Mouse (Mus musculus): Measurements from ENCODE around the gene Nelfe. TPM values are rescaled to one million over a fixed set of nuclear protein-coding genes. Genes with fewer than 3 reads are reported as not detected.

The Nelfe gene
- total RNA-seq, 1 experiment, result 63.4 TPM

DNA sequence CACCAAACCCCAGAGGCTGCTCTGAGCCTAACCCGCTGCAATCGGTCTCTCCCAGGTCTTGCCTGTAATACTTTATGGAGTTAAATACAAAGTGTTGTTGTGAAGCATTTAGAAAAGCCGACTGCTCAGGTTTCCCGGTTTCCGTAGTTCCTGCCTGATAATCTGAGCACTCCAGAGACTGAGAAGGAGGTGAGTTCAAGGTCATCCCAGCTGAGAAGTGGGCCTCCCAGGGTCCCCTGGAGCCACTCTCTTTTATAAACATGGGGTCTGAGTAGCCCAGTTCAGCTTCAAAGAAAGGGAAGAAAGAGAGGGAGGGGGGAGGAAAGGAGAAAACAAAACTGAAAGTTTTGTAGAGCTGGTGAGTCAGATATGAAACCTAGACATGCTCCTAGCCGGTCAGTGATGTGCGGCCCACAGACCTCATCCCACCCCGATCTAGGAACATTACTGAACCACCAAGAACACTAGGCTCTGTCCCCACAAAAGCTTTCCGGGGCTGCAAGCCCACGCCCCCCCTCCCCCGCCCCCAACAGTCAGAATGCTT is 29.2 kb downstream of the Nelfe start, which contains the start of gene Zbtb12:
Gene Zbtb12, plus strand, starts transcription at position 148 of the 544 bp plus-strand sequence.
- H3K4me3 ChIP-seq (ENCODE audit: insufficient read depth in 1 of 2, low read depth in 1 of 2, low read length in 2 of 2, poor library complexity in 1 of 2, severe bottlenecking in 1 of 2), result peak within 1 kb of the TSS in 1 of 2 experiments; percentile 23; a peak in 1 of 4 replicates
- no peaks in the 10 kb centered on the region for H3K36me3 ChIP-seq (ENCODE audit: control insufficient read depth, insufficient read depth, low read length, poor library complexity, severe bottlenecking)
- H3K9ac ChIP-seq (ENCODE audit: insufficient read depth, low read depth, low read length, poor library complexity, severe bottlenecking), result no peak within 1 kb of the TSS
- H3K4me1 ChIP-seq (ENCODE audit: control insufficient read depth in 2 of 2, insufficient read depth in 2 of 2, low read length in 2 of 2, poor library complexity in 1 of 2), result peaks cover 0 to 3% of the 10 kb centered on the region in 2 experiments; a peak in 2 of 4 replicates
- DNase-seq (ENCODE audit: low read depth, low spot score), result no peak
- H3K9me3 ChIP-seq (ENCODE audit: control insufficient read depth, insufficient read depth, low read depth, low read length), result no peaks in the 10 kb centered on the region
- H3K27ac ChIP-seq (ENCODE audit: insufficient read depth, low read depth, low read length, poor library complexity, severe bottlenecking), result no peak within 1 kb of the TSS
- in situ Hi-C loops (cut with MboI; ENCODE audit: low sequenced_read_pairs in 2 of 2, unreplicated experiment in 2 of 2), result no loop called here
- TF ChIP-seq HCFC1 (IDR thresholded peaks at IDR 0.05; ENCODE audit: borderline replicate concordance, insufficient read depth, low read length) (no peak), MAFK (IDR thresholded peaks at IDR 0.05; ENCODE audit: insufficient read depth, low read depth, low read length) (no peak), ZC3H11A (IDR thresholded peaks at IDR 0.05; ENCODE audit: borderline replicate concordance, low read depth, low read length) (no peak), CHD2 (IDR thresholded peaks at IDR 0.05; ENCODE audit: low read depth, low read length) (no peak), ZNF384 (IDR thresholded peaks at IDR 0.05; ENCODE audit: low read depth, low read length) (no peak)

DNA sequence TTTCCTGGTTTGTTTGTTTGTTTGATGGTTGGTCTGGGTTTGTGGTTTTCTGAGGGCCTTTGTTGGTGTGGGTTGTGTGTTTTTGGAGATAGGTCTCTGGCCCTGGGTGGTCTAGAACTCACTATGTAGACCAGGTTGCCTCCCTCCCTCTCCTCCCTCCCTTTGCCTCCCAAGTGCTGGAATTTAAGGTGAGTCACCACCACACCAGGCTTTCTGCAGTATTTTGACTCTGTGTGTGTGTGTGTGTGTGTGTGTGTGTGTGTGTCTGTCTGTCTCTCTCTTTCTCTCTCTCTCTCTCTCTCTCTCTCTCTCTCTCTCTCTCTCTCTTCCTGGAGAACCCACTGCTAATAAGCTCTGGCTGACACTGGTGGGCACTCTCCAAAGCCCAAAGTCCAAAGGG is 31.0 kb downstream of the Nelfe start:
- DNase-seq (ENCODE audit: low read depth, low spot score), result no peak
- no peak overlapping the region for H3K9ac ChIP-seq (ENCODE audit: insufficient read depth, low read depth, low read length, poor library complexity, severe bottlenecking)
- no peak overlapping the region for H3K4me3 ChIP-seq (ENCODE audit: insufficient read depth in 1 of 2, low read depth in 1 of 2, low read length in 2 of 2, poor library complexity in 1 of 2, severe bottlenecking in 1 of 2)
- H3K27ac ChIP-seq (ENCODE audit: insufficient read depth, low read depth, low read length, poor library complexity, severe bottlenecking), result no peak overlapping the region
- no peaks in the 10 kb centered on the region for H3K9me3 ChIP-seq (ENCODE audit: control insufficient read depth, insufficient read depth, low read depth, low read length)
- H3K4me1 ChIP-seq (ENCODE audit: control insufficient read depth in 2 of 2, insufficient read depth in 2 of 2, low read length in 2 of 2, poor library complexity in 1 of 2), result peaks cover 0 to 3% of the 10 kb centered on the region in 2 experiments; a peak in 2 of 4 replicates
- in situ Hi-C loops (cut with MboI; ENCODE audit: low sequenced_read_pairs in 2 of 2, unreplicated experiment in 2 of 2), result no loop called here
- TF ChIP-seq ZC3H11A (IDR thresholded peaks at IDR 0.05; ENCODE audit: borderline replicate concordance, low read depth, low read length) (no peak), ZNF384 (IDR thresholded peaks at IDR 0.05; ENCODE audit: low read depth, low read length) (no peak), HCFC1 (IDR thresholded peaks at IDR 0.05; ENCODE audit: borderline replicate concordance, insufficient read depth, low read length) (no peak), MAFK (IDR thresholded peaks at IDR 0.05; ENCODE audit: insufficient read depth, low read depth, low read length) (no peak)
- no peaks in the 10 kb centered on the region for H3K36me3 ChIP-seq (ENCODE audit: control insufficient read depth, insufficient read depth, low read length, poor library complexity, severe bottlenecking)

- TF ChIP-seq HCFC1 (IDR thresholded peaks at IDR 0.05; ENCODE audit: borderline replicate concordance, insufficient read depth, low read length), result no peak
- no peak for TF ChIP-seq MAFK (IDR thresholded peaks at IDR 0.05; ENCODE audit: insufficient read depth, low read depth, low read length)
- TF ChIP-seq CHD2 (IDR thresholded peaks at IDR 0.05; ENCODE audit: low read depth, low read length), result no peak
- no peak for TF ChIP-seq ZC3H11A (IDR thresholded peaks at IDR 0.05; ENCODE audit: borderline replicate concordance, low read depth, low read length)
- no peak for TF ChIP-seq ZNF384 (IDR thresholded peaks at IDR 0.05; ENCODE audit: low read depth, low read length)
- DNase-seq (ENCODE audit: low read depth, low spot score), result no peak
- H3K27ac ChIP-seq (ENCODE audit: insufficient read depth, low read depth, low read length, poor library complexity, severe bottlenecking), result no peak within 1 kb of the TSS
- H3K9ac ChIP-seq (ENCODE audit: insufficient read depth, low read depth, low read length, poor library complexity, severe bottlenecking), result no peak within 1 kb of the TSS
- peaks cover 0 to 3% of the 10 kb centered on the region in 2 experiments; a peak in 2 of 4 replicates for H3K4me1 ChIP-seq (ENCODE audit: control insufficient read depth in 2 of 2, insufficient read depth in 2 of 2, low read length in 2 of 2, poor library complexity in 1 of 2)
- no peaks in the 10 kb centered on the region for H3K36me3 ChIP-seq (ENCODE audit: control insufficient read depth, insufficient read depth, low read length, poor library complexity, severe bottlenecking)
- H3K9me3 ChIP-seq (ENCODE audit: control insufficient read depth, insufficient read depth, low read depth, low read length), result no peaks in the 10 kb centered on the region
- in situ Hi-C loops (cut with MboI; ENCODE audit: low sequenced_read_pairs in 2 of 2, unreplicated experiment in 2 of 2), result no loop called here
- peak within 1 kb of the TSS; percentile 24 to 39; a peak in 2 of 4 replicates for H3K4me3 ChIP-seq (ENCODE audit: insufficient read depth in 1 of 2, low read depth in 1 of 2, low read length in 2 of 2, poor library complexity in 1 of 2, severe bottlenecking in 1 of 2)
Observed at GRCm38 (mm10) chr17:34881683-34882310, 31.6 kb downstream of the Nelfe start, which contains the start of gene Gm20547. TSS of gene Gm20547 (minus strand) at chr17:34882042.

- no peak overlapping the region for H3K4me3 ChIP-seq (ENCODE audit: insufficient read depth in 1 of 2, low read depth in 1 of 2, low read length in 2 of 2, poor library complexity in 1 of 2, severe bottlenecking in 1 of 2)
Observed at GRCm38 (mm10) chr17:34883332-34883731, 33.1 kb downstream of the Nelfe start.

More at GRCm38 (mm10) chr17:34883332-34883731, 33.1 kb downstream of the Nelfe start:
- Histone ChIP-seq H3K4me1 (ENCODE audit: control insufficient read depth in 2 of 2, insufficient read depth in 2 of 2, low read length in 2 of 2, poor library complexity in 1 of 2) (peaks cover 0 to 3% of the 10 kb centered on the region in 2 experiments; a peak in 2 of 4 replicates), H3K9ac (ENCODE audit: insufficient read depth, low read depth, low read length, poor library complexity, severe bottlenecking) (no peak overlapping the region), H3K36me3 (ENCODE audit: control insufficient read depth, insufficient read depth, low read length, poor library complexity, severe bottlenecking) (no peaks in the 10 kb centered on the region), H3K27ac (ENCODE audit: insufficient read depth, low read depth, low read length, poor library complexity, severe bottlenecking) (no peak overlapping the region), H3K9me3 (ENCODE audit: control insufficient read depth, insufficient read depth, low read depth, low read length) (no peaks in the 10 kb centered on the region)
- in situ Hi-C loops (cut with MboI; ENCODE audit: low sequenced_read_pairs in 2 of 2, unreplicated experiment in 2 of 2), result no loop called here
- no peak for DNase-seq (ENCODE audit: low read depth, low spot score)
- no peak for TF ChIP-seq ZNF384 (IDR thresholded peaks at IDR 0.05; ENCODE audit: low read depth, low read length)
- no peak for TF ChIP-seq HCFC1 (IDR thresholded peaks at IDR 0.05; ENCODE audit: borderline replicate concordance, insufficient read depth, low read length)
- TF ChIP-seq ZC3H11A (IDR thresholded peaks at IDR 0.05; ENCODE audit: borderline replicate concordance, low read depth, low read length), result no peak
- TF ChIP-seq CHD2 (IDR thresholded peaks at IDR 0.05; ENCODE audit: low read depth, low read length), result no peak
- TF ChIP-seq MAFK (IDR thresholded peaks at IDR 0.05; ENCODE audit: insufficient read depth, low read depth, low read length), result no peak
